Mouse (Mus musculus): ENCODE measurements around the gene Gm17535. TPM values are rescaled to one million over a fixed set of nuclear protein-coding genes. Genes with fewer than 3 reads are reported as not detected.

The Gm17535 gene
- not detected for total RNA-seq (2023)

DNA sequence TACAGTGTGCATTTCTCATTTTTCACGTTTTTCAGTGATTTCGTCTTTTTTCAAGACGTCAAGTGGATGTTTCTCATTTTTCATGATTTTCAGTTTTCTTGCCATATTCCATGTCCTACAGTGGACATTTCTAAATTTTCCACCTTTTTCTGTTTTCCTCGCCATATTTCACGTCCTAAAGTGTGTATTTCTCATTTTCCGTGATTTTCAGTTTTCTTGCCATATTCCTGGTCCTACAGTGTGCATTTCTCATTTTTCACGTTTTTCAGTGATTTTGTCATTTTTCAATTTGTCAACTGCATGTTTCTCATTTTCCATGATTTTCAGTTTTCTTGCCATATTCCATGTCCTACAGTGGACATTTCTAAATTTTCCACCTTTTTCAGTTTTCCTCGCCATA, at the start of gene Gm17535:
Gm17535 (plus strand) TSS at position 301 of the 400 bp plus-strand sequence.

DNA sequence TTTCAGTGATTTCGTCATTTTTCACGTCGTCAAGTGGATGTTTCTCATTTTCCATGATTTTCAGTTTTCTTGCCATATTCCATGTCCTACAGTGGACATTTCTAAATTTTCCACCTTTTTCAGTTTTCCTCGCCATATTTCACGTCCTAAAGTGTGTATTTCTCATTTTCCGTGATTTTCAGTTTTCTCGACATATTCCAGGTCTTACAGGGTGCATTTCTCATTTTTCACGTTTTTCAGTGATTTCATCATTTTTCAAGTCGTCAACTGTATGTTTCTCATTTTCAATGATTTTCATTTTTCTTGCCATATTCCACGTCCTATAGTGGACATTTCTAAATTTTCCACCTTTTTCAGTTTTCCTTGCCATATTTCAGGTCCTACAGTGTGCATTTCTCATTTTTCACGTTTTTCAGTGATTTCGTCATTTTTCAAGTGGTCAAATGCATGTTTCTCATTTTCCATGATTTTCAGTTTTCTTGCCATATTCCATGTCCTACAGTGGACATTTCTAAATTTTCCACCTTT, 33.9 kb upstream of the Gm17535 start, which contains the start of gene Gm10722:
Gm10722 (plus strand) TSS at position 478 of the 528 bp plus-strand sequence.

DNA sequence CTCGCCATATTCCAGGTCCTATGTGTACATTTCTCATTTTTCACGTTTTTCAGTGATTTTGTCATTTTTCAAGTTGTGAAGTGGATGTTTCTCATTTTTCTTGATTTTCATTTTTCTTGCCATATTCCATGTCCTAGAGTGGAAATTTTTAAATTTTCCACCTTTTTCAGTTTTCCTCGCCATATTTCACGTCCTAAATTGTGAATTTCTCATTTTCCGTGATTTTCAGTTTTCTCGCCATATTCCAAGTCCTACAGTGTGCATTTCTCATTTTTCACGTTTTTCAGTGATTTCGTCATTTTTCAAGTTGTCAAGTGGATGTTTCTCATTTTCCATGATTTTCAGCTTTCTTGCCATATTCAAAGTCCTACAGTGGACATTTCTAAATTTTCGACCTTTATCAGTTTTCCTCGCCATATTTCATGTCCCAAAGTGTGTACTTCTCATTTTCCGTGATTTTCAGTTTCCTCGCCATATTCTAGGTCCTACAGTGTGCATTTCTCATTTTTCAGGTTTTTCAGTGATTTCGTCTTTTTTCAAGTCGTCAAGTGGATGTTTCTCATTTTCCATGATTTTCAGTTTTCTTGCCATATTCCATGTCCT, 31.5 kb upstream of the Gm17535 start, which contains the start of gene Gm11168:
Gm11168 (plus strand) TSS at position 553 of the 603 bp plus-strand sequence.

DNA sequence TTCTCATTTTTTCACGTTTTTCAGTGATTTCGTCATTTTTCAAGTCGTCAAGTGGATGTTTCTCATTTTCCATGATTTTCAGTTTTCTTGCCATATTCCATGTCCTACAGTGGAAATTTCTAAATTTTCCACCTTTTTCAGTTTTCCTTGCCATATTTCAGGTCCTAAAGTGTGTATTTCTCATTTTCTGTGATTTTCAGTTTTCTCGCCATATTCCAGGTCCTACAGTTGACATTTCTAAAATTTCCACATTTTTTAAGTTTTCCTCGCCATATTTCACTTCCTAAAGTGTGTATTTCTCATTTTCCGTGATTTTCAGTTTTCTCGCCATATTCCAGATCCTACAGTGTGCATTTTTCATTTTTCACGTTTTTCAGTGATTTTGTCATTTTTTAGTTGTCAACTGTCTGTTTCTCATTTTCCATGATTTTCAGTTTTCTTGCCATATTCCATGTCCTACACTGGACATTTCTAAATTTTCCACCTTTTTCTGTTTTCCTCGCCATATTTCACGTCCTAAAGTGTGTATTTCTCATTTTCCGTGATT, 21.6 kb upstream of the Gm17535 start, which contains the start of gene Gm10721:
Gm10721 (plus strand) TSS at position 408 of the 547 bp plus-strand sequence.

DNA sequence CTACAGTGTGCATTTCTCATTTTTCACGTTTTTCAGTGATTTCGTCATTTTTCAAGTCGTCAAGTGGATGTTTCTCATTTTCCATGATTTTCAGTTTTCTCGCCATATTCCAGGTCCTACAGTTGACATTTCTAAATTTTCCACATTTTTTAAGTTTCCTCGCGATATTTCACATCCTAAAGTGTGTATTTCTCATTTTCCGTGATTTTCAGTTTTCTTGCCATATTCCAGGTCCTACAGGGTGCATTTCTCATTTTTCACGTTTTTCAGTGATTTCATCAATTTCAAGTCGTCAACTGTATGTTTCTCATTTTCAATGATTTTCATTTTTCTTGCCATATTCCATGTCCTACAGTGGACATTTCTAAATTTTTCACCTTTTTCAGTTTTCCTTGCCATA, 19.0 kb upstream of the Gm17535 start, which contains the start of gene Gm10720:
Gm10720 (plus strand) TSS at position 301 of the 400 bp plus-strand sequence.

DNA sequence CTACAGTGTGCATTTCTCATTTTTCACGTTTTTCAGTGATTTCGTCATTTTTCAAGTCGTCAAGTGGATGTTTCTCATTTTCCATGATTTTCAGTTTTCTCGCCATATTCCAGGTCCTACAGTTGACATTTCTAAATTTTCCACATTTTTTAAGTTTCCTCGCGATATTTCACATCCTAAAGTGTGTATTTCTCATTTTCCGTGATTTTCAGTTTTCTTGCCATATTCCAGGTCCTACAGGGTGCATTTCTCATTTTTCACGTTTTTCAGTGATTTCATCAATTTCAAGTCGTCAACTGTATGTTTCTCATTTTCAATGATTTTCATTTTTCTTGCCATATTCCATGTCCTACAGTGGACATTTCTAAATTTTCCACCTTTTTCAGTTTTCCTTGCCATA, 17.3 kb upstream of the Gm17535 start, which contains the start of gene Gm10719:
Gm10719 (plus strand) TSS at position 301 of the 400 bp plus-strand sequence.

DNA sequence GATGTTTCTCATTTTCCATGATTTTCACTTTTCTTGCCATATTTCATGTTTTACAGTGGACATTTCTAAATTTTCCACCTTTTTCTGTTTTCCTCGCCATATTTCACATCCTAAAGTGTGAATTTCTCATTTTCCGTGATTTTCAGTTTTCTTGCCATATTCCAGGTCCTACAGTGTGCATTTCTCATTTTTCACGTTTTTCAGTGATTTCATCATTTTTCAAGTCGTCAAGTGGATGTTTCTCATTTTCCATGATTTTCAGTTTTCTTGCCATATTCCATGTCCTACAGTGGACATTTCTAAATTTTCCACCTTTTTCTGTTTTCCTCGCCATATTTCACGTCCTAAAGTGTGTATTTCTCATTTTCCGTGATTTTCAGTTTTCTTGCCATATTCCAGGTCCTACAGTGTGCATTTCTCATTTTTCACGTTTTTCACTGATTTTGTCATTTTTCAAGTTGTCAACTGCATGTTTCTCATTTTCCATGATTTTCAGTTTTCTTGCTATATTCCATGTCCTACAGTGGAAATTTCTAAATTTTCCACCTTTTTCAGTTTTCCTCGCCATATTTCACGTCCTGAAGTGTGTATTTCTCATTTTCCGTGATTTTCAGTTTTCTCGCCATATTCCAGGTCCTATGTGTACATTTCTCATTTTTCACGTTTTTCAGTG, 11.0 kb upstream of the Gm17535 start, which contains the start of gene Gm10718:
Gm10718 (plus strand) TSS at position 236 of the 673 bp plus-strand sequence.

DNA sequence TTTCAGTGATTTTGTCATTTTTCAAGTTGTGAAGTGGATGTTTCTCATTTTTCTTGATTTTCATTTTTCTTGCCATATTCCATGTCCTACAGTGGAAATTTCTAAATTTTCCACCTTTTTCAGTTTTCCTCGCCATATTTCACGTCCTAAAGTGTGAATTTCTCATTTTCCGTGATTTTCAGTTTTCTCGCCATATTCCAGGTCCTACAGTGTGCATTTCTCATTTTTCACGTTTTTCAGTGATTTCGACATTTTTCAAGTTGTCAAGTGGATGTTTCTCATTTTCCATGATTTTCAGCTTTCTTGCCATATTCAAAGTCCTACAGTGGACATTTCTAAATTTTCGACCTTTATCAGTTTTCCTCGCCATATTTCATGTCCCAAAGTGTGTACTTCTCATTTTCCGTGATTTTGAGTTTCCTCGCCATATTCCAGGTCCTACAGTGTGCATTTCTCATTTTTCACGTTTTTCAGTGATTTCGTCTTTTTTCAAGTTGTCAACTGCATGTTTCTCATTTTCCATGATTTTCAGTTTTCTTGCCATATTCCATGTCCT, 9.4 kb upstream of the Gm17535 start, which contains the start of gene Gm10717:
Gm10717 (plus strand) TSS at position 506 of the 556 bp plus-strand sequence.

DNA sequence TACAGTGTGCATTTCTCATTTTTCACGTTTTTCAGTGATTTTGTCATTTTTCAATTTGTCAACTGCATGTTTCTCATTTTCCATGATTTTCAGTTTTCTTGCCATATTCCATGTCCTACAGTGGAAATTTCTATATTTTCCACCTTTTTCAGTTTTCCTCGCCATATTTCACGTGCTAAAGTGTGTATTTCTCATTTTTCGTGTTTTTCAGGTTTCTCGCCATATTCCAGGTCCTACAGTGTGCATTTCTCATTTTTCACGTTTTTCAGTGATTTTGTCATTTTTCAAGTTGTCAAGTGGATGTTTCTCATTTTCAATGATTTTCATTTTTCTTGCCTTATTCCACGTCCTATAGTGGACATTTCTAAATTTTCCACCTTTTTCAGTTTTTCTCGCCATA, 2.2 kb downstream of the Gm17535 start, which contains the start of gene Gm10715:
Gm10715 (plus strand) TSS at position 301 of the 400 bp plus-strand sequence.

Other genes with a start within 250 kb of the Gm17535 start
- gene Gm10722, start 33.7 kb upstream of the Gm17535 start, total RNA-seq (2023), result not detected
- under 1 TPM in 1 of 2 experiments, not detected in 1; 0.96 TPM for gene Gm11168, start 31.3 kb upstream of the Gm17535 start, total RNA-seq (2023)
- gene Gm10721, start 21.5 kb upstream of the Gm17535 start, total RNA-seq (2023), result 1 to 10 TPM; 1.4 to 1.9 TPM
- gene Gm10720, start 18.9 kb upstream of the Gm17535 start, total RNA-seq (2023), result not detected
- 1 to 10 TPM in 1 of 2 experiments, not detected in 1; 4.6 TPM for gene Gm10719, start 17.2 kb upstream of the Gm17535 start, total RNA-seq (2023)
- 1 to 10 TPM; 3.4 to 5.8 TPM for gene Gm10718, start 11.1 kb upstream of the Gm17535 start, total RNA-seq (2023)
- gene Gm10717, start 9.2 kb upstream of the Gm17535 start, total RNA-seq (2023), result 1 to 10 TPM in 1 of 2 experiments, not detected in 1; 2.8 TPM
- not detected for gene Gm10715, start 2.3 kb downstream of the Gm17535 start, total RNA-seq (2023)

All from B cell, adult 67 days (primary cell).